8 mouse cellular contexts compared by ENCODE assay signal in genomic region chr12:104067549-104067948, GRCm38 (mm10). TPM values are rescaled to one million over a fixed set of nuclear protein-coding genes. Genes with fewer than 3 reads are reported as not detected.
DNase-seq lines count a peak whose midpoint lies in the region; ATAC-seq lines count a peak whose summit lies in the region.
"Had no signal": no experiment of that assay in that cellular context is flagged by ENCODE, and none has a peak within 500 bp of the region (broad histone marks: within the 10 kb centered on the region; RNA-seq: fewer than 3 reads in every experiment).

No protein-coding gene starts in this region.

- H3K9me3 ChIP-seq in hindbrain, embryonic 16.5 days (ENCODE audit: control insufficient read depth, low read length): no peaks in the 10 kb centered on the region
- no peaks in the 10 kb centered on the region for H3K9me3 ChIP-seq in midbrain, embryonic 13.5 days

- H3K27ac ChIP-seq in hindbrain, embryonic 16.5 days (ENCODE audit: low read depth, low read length): peak overlapping the region; percentile 32; the same call in 1 of the 2 replicates
- H3K27ac ChIP-seq in midbrain, embryonic 13.5 days: peak overlapping the region; percentile 71; the same call in 1 of the 2 replicates

- peak; percentile 23 to 28 for DNase-seq in adrenal gland, adult 18-20 months (ENCODE audit: low spot score in 2 of 2)
- DNase-seq in cerebellum, adult 9-11 months: peak; percentile 50
- peak; percentile 58 for DNase-seq in gastrocnemius, adult 18-20 months (ENCODE audit: low spot score)
- DNase-seq in left cerebral cortex, adult 18-20 months (ENCODE audit: low spot score in 2 of 2): peak; percentile 55 to 59
- DNase-seq in splenic B cell, adult 2 months (ENCODE audit: low read depth, low spot score): peak; percentile 29

- peak overlapping the region; percentile 32 for H3K4me2 ChIP-seq in hindbrain, embryonic 16.5 days (ENCODE audit: low read length)
- H3K4me2 ChIP-seq in midbrain, embryonic 13.5 days (replicated peaks): peak overlapping the region; percentile 41

- H3K36me3 ChIP-seq in hindbrain, embryonic 16.5 days (ENCODE audit: control insufficient read depth, insufficient read depth, low read length): no peaks in the 10 kb centered on the region
- no peaks in the 10 kb centered on the region for H3K36me3 ChIP-seq in midbrain, embryonic 13.5 days
- no peaks in the 10 kb centered on the region for H3K36me3 ChIP-seq in splenic B cell, adult 2 months (ENCODE audit: control insufficient read depth, insufficient read depth, low read length, poor library complexity, severe bottlenecking)

- 23% methylated on average over 4 of the region's 4 CpGs for WGBS in hindbrain, embryonic 16.5 days
- 32% methylated on average over 4 of the region's 4 CpGs for WGBS in midbrain, embryonic 13.5 days

- H3K4me1 ChIP-seq in hindbrain, embryonic 16.5 days (ENCODE audit: control insufficient read depth, insufficient read depth, low read depth, low read length): no peaks in the 10 kb centered on the region
- peaks cover 11% of the 10 kb centered on the region; the same call in 1 of the 2 replicates for H3K4me1 ChIP-seq in midbrain, embryonic 13.5 days (replicated peaks)

- peak overlapping the region; percentile 17 for H3K4me3 ChIP-seq in hindbrain, embryonic 16.5 days (ENCODE audit: low read length)
- peak overlapping the region; percentile 25 for H3K4me3 ChIP-seq in midbrain, embryonic 13.5 days (replicated peaks)

- peak; percentile 92 for ATAC-seq in hindbrain, embryonic 16.5 days
- peak; percentile 63 for ATAC-seq in midbrain, embryonic 13.5 days

- H3K9ac ChIP-seq in hindbrain, embryonic 16.5 days (ENCODE audit: low read depth, low read length): 0 out of 2 replicates have a peak overlapping the region, but pooled peaks have one; percentile 10
- H3K9ac ChIP-seq in midbrain, embryonic 13.5 days (replicated peaks): 0 out of 2 replicates have a peak overlapping the region, but pooled peaks have one; percentile 40

- H3K27me3 ChIP-seq in hindbrain, embryonic 16.5 days (replicated peaks; ENCODE audit: control insufficient read depth, insufficient read depth, low read length): no peaks in the 10 kb centered on the region
- H3K27me3 ChIP-seq in midbrain, embryonic 13.5 days: no peaks in the 10 kb centered on the region
- H3K27me3 ChIP-seq in splenic B cell, adult 2 months (ENCODE audit: control insufficient read depth, insufficient read depth, low read length, poor library complexity, severe bottlenecking): no peaks in the 10 kb centered on the region; the same call in 1 of the 2 replicates

RNA-seq across cellular contexts. Expression of gene Serpina12, which starts 23.3 kb away (rescaled TPM):
- 1 to 10 TPM; 1.1 to 1.3 TPM for total RNA-seq in adrenal gland, adult 18-20 months (2021)
- total RNA-seq in gastrocnemius, adult 18-20 months (2021): not detected
- not detected in 2 replicates for polyA plus RNA-seq in hindbrain, embryonic 16.5 days (2015; fragmentation: Nextera tagmentation; extraction: Ambion mirVana)
- under 1 TPM in 1 of 2 experiments, not detected in 1; 0.09 TPM for total RNA-seq in left cerebral cortex, adult 18-20 months (2021)
- not detected in 2 replicates for polyA plus RNA-seq in midbrain, embryonic 13.5 days (2015; fragmentation: Nextera tagmentation; extraction: Ambion mirVana)

RNA-seq across cellular contexts. Expression of gene Serpina5, which starts 33.4 kb away (rescaled TPM):
- total RNA-seq in adrenal gland, adult 18-20 months (2021): 1 to 10 TPM in 1 of 2 experiments, under 1 TPM in 1; 0.90 to 1.5 TPM
- not detected for total RNA-seq in gastrocnemius, adult 18-20 months (2021)
- not detected in 2 replicates for polyA plus RNA-seq in hindbrain, embryonic 16.5 days (2015; fragmentation: Nextera tagmentation; extraction: Ambion mirVana)
- not detected for total RNA-seq in left cerebral cortex, adult 18-20 months (2021)
- polyA plus RNA-seq in midbrain, embryonic 13.5 days (2015; fragmentation: Nextera tagmentation; extraction: Ambion mirVana): not detected in 2 replicates
- total RNA-seq: gastrocnemius, adult 8-10 months had no signal

RNA-seq across cellular contexts. Expression of gene Serpina3a, which starts 45.0 kb away (rescaled TPM):
- total RNA-seq in adrenal gland, adult 18-20 months (2021): not detected
- not detected for total RNA-seq in gastrocnemius, adult 18-20 months (2021)
- not detected in 2 replicates for polyA plus RNA-seq in hindbrain, embryonic 16.5 days (2015; fragmentation: Nextera tagmentation; extraction: Ambion mirVana)
- total RNA-seq in left cerebral cortex, adult 18-20 months (2021): not detected
- polyA plus RNA-seq in midbrain, embryonic 13.5 days (2015; fragmentation: Nextera tagmentation; extraction: Ambion mirVana): not detected in 2 replicates
- total RNA-seq: gastrocnemius, adult 8-10 months had no signal

RNA-seq across cellular contexts. Expression of gene Serpina9, which starts 54.0 kb away (rescaled TPM):
- total RNA-seq in adrenal gland, adult 18-20 months (2021): not detected
- total RNA-seq in gastrocnemius, adult 18-20 months (2021): not detected
- 0.09 and 0.27 TPM in 2 replicates for polyA plus RNA-seq in hindbrain, embryonic 16.5 days (2015; fragmentation: Nextera tagmentation; extraction: Ambion mirVana)
- total RNA-seq in left cerebral cortex, adult 18-20 months (2021): 1 to 10 TPM; 4.8 to 5.5 TPM
- polyA plus RNA-seq in midbrain, embryonic 13.5 days (2015; fragmentation: Nextera tagmentation; extraction: Ambion mirVana): not detected in 2 replicates
- total RNA-seq: gastrocnemius, adult 8-10 months had no signal

Comparison
In these comparisons a context has a peak if more than half of its experiments do, and no peak if none do; other contexts are left out.
1. Peak in every context shown above with its lines: DNase-seq, ATAC-seq, H3K4me3 ChIP-seq and H3K27ac ChIP-seq.